Mouse (Mus musculus): Measurements from ENCODE around the gene Kcnip1. TPM values are rescaled to one million over a fixed set of nuclear protein-coding genes. Genes with fewer than 3 reads are reported as not detected.

Gene Kcnip1
- total RNA-seq, 2 experiments from 2014 or later: 30.6 to 31.3 TPM

DNA sequence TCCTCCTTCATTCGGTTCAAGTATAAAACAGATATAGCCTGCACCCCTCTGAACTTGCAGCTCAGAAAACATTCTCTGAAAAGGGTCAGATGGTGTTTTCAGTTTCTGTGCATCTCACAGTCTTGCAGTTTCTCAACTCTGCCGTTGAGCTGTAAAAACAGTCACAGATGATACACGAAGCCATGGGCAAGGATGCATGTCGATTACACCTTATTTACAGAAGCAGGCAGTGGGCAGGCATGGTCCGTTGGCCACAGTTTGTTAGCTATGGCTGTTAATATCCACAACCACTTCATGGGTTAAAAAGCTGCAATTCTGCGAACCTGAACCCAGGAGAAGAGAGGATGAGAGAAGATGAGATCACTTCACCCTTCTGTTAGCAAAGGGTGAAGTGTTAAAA is 406.3 kb downstream of the Kcnip1 start:
- DNase-seq (ENCODE audit: low spot score in 2 of 2): no peak

- DNase-seq (ENCODE audit: low spot score in 2 of 2): no peak
Measured at GRCm38 (mm10) chr11:33579621-33580020, 413.3 kb downstream of the Kcnip1 start.

Other genes starting within 250 kb of the Kcnip1 start
- gene Kcnmb1, start 30.1 kb downstream of the Kcnip1 start, total RNA-seq (2021): under 1 TPM; 0.16 to 0.26 TPM
- 1 to 10 TPM; 4.1 to 5.1 TPM for gene Lcp2, start 53.8 kb upstream of the Kcnip1 start, total RNA-seq (2021)
- not detected for gene 4930469K13Rik, start 105.4 kb upstream of the Kcnip1 start, total RNA-seq (2021)
- gene Foxi1, start 214.9 kb upstream of the Kcnip1 start, total RNA-seq (2021): not detected